Mouse (Mus musculus): Measurements from ENCODE around the gene Olfr418.

GRCm38 (mm10) chr1:173315725-173316124 lies 49.9 kb downstream of the Olfr418 start:
- TF ChIP-seq POLR2A (IDR thresholded peaks at IDR 0.05; ENCODE audit: low read depth, low read length) = no peak
- no peak for TF ChIP-seq CTCF (IDR thresholded peaks at IDR 0.05; ENCODE audit: extremely low read depth, insufficient read depth, insufficient read length, insufficient replicate concordance)

Data from spleen, adult 2 months (tissue).